Mouse (Mus musculus): ENCODE data around the gene Vbp1.

GRCm38 (mm10) chrX:75577582-75578324, 63.7 kb downstream of the Vbp1 start, which contains the start of gene Rab39b:
- no peak for TF ChIP-seq CTCF (IDR thresholded peaks at IDR 0.05; ENCODE audit: low read depth)
- TF ChIP-seq EP300 (IDR thresholded peaks at IDR 0.05; ENCODE audit: low read depth): no peak
